Mouse (Mus musculus) CH12.LX (cell line): ENCODE measurements around the gene Gm13889.

Experiments used
- BHLHE40 ChIP-seq: IDR thresholded peaks from 2 replicates; pipeline ENCODE4 v1.6.1; 2011; ENCODE audit warnings: mild to moderate bottlenecking, low read depth, low read length, improper control_type of control experiment
- CTCF ChIP-seq, 2 experiments: IDR thresholded peaks in 1 of 2; conservative IDR thresholded peaks in 1 of 2; 2 replicates each; pipeline ENCODE4 v1.5.1; 2011 to 2012; ENCODE audit warnings: low read depth in 2 of 2, low read length in 2 of 2, improper control_type of control experiment in 1 of 2, inconsistent platforms in 1 of 2, mild to moderate bottlenecking in 1 of 2, moderate library complexity in 1 of 2
- GABPA ChIP-seq: IDR thresholded peaks from 2 replicates; pipeline ENCODE4 v1.6.1; 2012; ENCODE audit warnings: low read depth, low read length, improper control_type of control experiment, inconsistent platforms; ENCODE audit not compliant: insufficient replicate concordance
- POLR2AphosphoS2 ChIP-seq: IDR thresholded peaks from 2 replicates; pipeline ENCODE4 v1.6.1; 2011; ENCODE audit warnings: low read depth, low read length, improper control_type of control experiment
- TBP ChIP-seq: conservative IDR thresholded peaks from 2 replicates; pipeline ENCODE4 v1.6.1; 2011; ENCODE audit warnings: low read depth, low read length, improper control_type of control experiment
- USF1 ChIP-seq: IDR thresholded peaks from 2 replicates; pipeline ENCODE4 v1.6.1; 2014; ENCODE audit warnings: low read depth, mild to moderate bottlenecking, inconsistent platforms, low read length, improper control_type of control experiment

DNA sequence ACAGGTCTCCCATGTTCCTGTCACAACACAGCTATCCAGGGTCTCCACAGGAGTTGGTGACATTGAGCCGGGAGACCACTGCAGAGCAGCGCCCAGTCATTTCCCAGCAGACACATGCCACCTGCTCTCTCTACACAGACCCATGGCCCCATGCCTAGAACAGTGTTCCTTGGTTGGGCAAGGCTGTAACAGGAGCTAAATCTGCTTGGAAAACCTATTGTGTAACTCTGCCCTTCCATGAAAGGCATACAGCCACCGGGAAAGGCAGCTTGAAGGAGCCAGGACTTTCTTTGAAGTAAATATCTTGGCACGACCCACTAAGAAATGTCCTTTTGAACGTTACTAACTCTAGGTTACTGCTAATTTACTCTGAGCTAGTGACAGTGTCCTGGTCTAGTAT is 47.3 kb downstream of the Gm13889 start:
- TF ChIP-seq POLR2AphosphoS2 (no peak), CTCF (conservative IDR thresholded peaks at IDR 0.05 in 1 of 2, IDR thresholded peaks at IDR 0.05 in 1 of 2; ENCODE audit: low read depth in 2 of 2, low read length in 2 of 2) (no peak), USF1 (no peak), TBP (no peak), GABPA (no peak), BHLHE40 (no peak)
